Mouse (Mus musculus): ENCODE data around the gene Cdc42ep4. TPM values are rescaled to one million over a fixed set of nuclear protein-coding genes. Genes with fewer than 3 reads are reported as not detected.

The Cdc42ep4 gene
- polyA plus RNA-seq (2012; rRNA removed), result 75.3 and 77.7 TPM in 2 replicates

GRCm38 (mm10) chr11:113751484-113752084 lies at the start of gene Cdc42ep4:
TSS of gene Cdc42ep4 (minus strand) at chr11:113751881.
- no peak for DNase-seq (ENCODE audit: low read depth)

DNA sequence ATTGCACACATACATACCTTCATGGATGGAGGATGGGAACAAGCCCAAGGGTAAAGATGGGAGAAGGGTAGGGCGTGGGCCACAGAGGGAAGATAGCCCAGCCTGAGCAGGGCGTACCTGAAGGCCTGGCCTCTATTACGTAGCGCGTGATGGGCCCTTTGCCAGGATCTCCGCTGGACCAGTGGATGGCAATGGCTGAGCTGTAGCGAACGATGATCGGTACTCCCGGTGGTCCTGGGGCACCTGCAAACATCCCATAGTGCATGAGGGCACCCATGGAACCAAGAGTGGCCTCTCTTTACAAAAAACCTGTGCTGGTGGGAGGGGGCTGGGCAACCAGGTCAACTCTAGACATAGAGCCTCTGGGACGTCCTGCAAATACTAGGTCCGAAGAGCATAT lies 48.3 kb upstream of the Cdc42ep4 start:
- DNase-seq (ENCODE audit: low read depth), result no peak

- DNase-seq (ENCODE audit: low read depth), result no peak
These were observed 47.4 kb upstream of the Cdc42ep4 start for GRCm38 (mm10) chr11:113799041-113799447.

DNA sequence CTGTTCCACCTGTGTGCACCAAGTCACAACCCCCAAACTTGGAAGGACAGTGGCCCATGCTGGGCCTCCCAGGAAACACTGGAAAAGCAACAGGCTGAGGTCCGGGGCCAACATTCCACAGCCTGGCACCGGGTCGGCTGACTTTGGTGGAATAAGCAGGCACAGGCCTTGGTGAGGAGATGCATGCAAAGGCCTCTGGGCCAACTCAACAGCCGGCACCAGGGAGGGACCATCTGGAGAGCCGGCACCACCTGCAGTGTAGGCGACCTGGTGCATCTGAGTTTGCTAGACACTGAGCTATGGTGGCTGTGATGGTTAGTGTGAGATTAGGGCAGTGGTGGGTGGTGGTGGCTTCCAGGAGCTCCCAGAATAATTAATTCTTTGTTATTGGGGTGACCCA lies 46.3 kb upstream of the Cdc42ep4 start:
- DNase-seq (ENCODE audit: low read depth), result no peak

GRCm38 (mm10) chr11:113797014-113797983 lies 45.6 kb upstream of the Cdc42ep4 start:
- DNase-seq (ENCODE audit: low read depth), result no peak

GRCm38 (mm10) chr11:113795846-113796245 lies 44.2 kb upstream of the Cdc42ep4 start:
- DNase-seq (ENCODE audit: low read depth), result no peak

- no peak for DNase-seq (ENCODE audit: low read depth)
These were observed 39.9 kb upstream of the Cdc42ep4 start for GRCm38 (mm10) chr11:113791357-113792215.

- no peak for DNase-seq (ENCODE audit: low read depth)
These were observed 37.4 kb upstream of the Cdc42ep4 start for GRCm38 (mm10) chr11:113789101-113789500.

DNA sequence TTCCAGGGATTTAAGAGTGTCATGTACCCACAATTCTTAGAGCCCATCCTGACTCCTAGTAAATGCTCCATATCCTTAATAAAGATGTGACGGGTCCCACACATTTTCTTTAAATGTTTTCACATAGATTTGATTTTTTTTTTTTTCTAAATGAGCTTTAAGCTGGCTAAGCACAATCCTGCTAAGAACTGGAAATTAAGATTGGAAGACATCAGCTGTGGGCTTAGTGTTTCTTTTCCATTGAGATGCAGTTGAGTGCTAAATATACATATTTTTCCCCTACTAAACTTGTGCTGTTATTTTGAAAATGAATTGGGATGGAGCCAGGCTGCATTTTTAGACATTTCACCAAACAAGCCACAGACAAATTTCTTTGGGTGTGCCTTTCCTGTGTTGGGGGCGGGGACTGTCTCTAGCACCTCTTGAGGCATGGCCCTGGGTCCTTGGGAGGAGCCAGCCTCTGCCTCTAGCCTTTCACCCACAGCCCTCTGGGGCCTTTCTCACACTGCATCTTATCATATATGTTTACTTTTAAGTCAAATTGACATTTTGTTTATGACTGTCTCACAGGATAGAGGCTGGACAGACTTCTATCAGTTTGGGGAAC lies 36.6 kb upstream of the Cdc42ep4 start:
- no peak for DNase-seq (ENCODE audit: low read depth)

- DNase-seq (ENCODE audit: low read depth), result no peak
These were observed 35.9 kb upstream of the Cdc42ep4 start for GRCm38 (mm10) chr11:113787432-113788182.

DNA sequence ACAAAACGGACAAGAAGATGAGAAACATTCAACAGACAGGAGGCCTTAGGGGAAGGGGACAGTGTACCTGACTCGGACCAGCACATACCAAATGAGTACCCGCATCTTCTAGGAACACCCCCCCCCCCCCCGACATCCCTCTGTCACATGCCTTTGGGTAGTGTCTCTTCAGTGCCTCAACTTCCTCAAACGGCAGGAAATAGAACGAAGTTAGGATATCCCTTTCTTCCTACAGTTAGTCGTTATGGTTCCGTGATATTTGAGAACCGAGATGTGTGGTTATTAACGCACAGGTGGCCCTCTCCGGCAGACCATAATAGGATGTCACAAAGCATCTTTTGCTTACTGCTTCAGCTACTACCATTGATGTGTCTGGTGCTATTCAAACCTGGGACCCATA lies 35.3 kb upstream of the Cdc42ep4 start:
- DNase-seq (ENCODE audit: low read depth), result no peak

DNA sequence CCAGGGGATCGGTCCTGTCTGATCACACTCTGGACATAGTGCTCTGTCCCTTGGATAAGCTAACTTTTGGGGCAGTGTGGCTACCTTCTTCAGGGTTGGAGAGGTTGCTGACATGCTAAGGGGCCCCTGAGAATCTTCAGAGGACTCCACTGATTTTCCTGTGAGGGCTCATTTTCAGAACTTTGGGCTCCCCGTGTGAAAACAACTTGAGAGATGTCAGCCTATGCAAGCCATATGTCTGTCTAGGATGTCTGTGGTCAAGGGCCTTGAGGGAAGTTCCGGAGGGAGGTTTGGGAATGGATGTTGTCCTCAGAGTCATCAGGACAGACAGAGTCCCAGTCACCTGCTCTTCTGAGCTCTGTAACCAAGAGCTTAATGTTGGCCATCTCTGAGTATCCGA lies 34.7 kb upstream of the Cdc42ep4 start:
- no peak for DNase-seq (ENCODE audit: low read depth)

- no peak for DNase-seq (ENCODE audit: low read depth)
These were observed 33.9 kb upstream of the Cdc42ep4 start for GRCm38 (mm10) chr11:113785406-113786171.

DNA sequence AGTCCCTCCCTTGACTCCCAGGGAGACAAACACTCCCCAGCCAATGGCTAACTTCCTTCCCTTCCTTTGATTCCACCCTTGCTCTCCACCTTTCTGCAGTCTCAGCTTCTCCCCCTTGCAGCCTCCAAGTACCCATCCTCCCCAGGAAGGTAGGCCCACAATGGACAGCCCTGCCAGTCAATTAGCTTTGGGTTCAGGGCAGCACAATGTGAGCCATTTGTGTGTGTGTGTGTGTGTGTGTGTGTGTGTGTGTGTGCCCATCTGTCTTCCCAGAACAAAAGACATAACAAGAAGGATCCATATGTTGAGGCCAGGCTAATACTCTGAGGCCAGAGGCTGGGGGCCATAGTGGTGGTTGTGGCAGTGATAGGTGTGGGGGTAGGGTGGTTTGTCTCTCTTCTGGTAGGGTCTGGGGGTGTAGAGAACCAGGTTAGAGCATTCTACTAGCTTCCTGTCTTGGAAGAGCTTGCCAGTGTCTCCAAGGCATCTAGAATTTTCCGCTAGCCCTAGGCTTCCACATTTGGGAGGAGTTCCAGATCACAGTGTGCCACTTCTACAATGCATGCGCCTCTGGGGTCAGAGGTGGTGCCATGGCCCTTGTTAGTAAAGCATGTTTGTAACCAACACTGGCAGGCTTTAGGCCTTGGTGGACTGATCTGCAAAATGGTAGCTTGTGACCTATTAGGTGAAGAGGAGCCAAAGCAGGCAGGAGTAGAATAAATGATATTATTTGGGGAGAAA lies 33.1 kb upstream of the Cdc42ep4 start:
- DNase-seq (ENCODE audit: low read depth), result no peak

DNA sequence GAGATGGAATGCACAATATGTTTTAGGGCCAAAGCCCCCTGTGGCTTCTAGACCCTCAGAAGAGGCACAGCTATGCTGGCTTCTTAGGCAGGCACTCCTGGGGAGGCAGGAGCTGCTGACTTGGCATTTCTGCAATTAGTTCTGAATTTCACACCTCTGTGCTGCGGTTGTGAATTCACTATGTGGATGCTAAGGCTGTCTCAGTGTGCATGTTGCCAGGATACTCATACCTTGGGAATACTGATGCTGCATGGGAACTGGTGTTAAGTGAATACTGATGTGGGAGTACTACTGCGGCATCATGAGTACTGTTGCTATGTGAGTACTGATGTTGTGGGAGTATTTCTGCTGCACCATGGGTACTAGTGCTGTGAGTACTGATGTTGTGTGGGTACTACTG lies 30.8 kb upstream of the Cdc42ep4 start:
- DNase-seq (ENCODE audit: low read depth), result no peak

DNA sequence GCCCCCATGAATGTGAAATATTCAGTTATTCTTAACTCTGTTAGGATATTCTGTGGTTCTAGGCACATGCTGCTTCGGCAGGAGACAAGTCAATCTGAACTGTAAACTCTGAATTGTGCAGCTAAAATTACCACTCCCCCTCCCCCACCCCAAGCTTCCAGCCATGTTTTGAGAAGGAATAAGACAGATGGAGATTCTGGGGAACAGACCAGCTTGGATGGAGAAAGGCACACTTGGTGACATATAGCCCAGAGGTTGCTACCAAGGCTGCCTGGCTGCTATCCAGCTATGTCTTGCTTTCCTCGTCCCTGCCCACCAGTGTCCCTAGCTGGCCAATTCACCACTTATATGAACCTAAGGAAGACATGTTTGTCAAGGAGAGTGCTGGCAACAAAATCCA lies 30.3 kb upstream of the Cdc42ep4 start:
- no peak for DNase-seq (ENCODE audit: low read depth)

- DNase-seq (ENCODE audit: low read depth), result no peak
These were observed 28.0 kb upstream of the Cdc42ep4 start for GRCm38 (mm10) chr11:113779680-113780041.

GRCm38 (mm10) chr11:113778733-113779679 lies 27.3 kb upstream of the Cdc42ep4 start:
- DNase-seq (ENCODE audit: low read depth), result no peak
